In genomic region chr11:101070987-101071386, GRCm38 (mm10) we compare ENCODE assay signal across 9 mouse cellular contexts. TPM values are rescaled to one million over a fixed set of nuclear protein-coding genes. Genes with fewer than 3 reads are reported as not detected.
DNase-seq lines count a peak whose midpoint lies in the region; ATAC-seq lines count a peak whose summit lies in the region.
"Had no signal": no experiment of that assay in that cellular context is flagged by ENCODE, and none has a peak within 500 bp of the region (broad histone marks: within the 10 kb centered on the region; RNA-seq: fewer than 3 reads in every experiment).

No protein-coding gene starts in this region.

- 0 out of 2 replicates have a peak, but pooled peaks cover 7% of the 10 kb centered on the region for H3K27me3 ChIP-seq in kidney, embryonic 14.5 days (ENCODE audit: control insufficient read depth, insufficient read depth, low read length)
- peaks cover 55% of the 10 kb centered on the region for H3K27me3 ChIP-seq in embryonic facial prominence, embryonic 10.5 days (replicated peaks; ENCODE audit: low read depth, poor library complexity, severe bottlenecking)
- no peaks in the 10 kb centered on the region for H3K27me3 ChIP-seq in forebrain, embryonic 15.5 days

- DNase-seq in kidney, postnatal 14 days: no peak
- DNase-seq in embryonic facial prominence, embryonic 10.5 days (ENCODE audit: low spot score): no peak
- DNase-seq in B cell, adult 2 months: no peak
- DNase-seq in layer of hippocampus, adult 11-12 months (ENCODE audit: low spot score): no peak

- peaks cover 17% of the 10 kb centered on the region; the same call in 1 of the 2 replicates for H3K79me2 ChIP-seq in macrophage (ENCODE audit: inconsistent target)

- H3K27ac ChIP-seq in kidney, embryonic 14.5 days (ENCODE audit: low read depth, low read length): no peak overlapping the region
- H3K27ac ChIP-seq in embryonic facial prominence, embryonic 10.5 days (replicated peaks): no peak overlapping the region
- 0 out of 2 replicates have a peak overlapping the region, but pooled peaks have one; percentile 64 for H3K27ac ChIP-seq in forebrain, embryonic 15.5 days (replicated peaks)
- H3K27ac ChIP-seq in macrophage: peak overlapping the region; percentile 65

- no peak overlapping the region for H3K9ac ChIP-seq in kidney, embryonic 14.5 days (ENCODE audit: low read depth, low read length)
- H3K9ac ChIP-seq in forebrain, embryonic 15.5 days (replicated peaks): no peak overlapping the region

- 0 out of 2 replicates have a peak, but pooled peaks cover 4% of the 10 kb centered on the region for H3K4me1 ChIP-seq in kidney, embryonic 14.5 days (ENCODE audit: control insufficient read depth, insufficient read depth, low read length)
- peaks cover 25% of the 10 kb centered on the region for H3K4me1 ChIP-seq in embryonic facial prominence, embryonic 10.5 days
- H3K4me1 ChIP-seq in forebrain, embryonic 15.5 days: peaks cover 28% of the 10 kb centered on the region

- H3K4me2 ChIP-seq in kidney, embryonic 14.5 days (replicated peaks; ENCODE audit: low read depth, low read length): peak overlapping the region; percentile 92; the same call in 1 of the 2 replicates
- H3K4me2 ChIP-seq in forebrain, embryonic 15.5 days (replicated peaks): peak overlapping the region; percentile 91

- ATAC-seq in kidney, embryonic 14.5 days (ENCODE audit: low FRiP score, low TSS enrichment): no peak
- no peak for ATAC-seq in forebrain, embryonic 15.5 days (replicated peaks)
- no peak for ATAC-seq in inflammation-experienced regulatory T-cells, adult 6 months

- H3K4me3 ChIP-seq in kidney, embryonic 14.5 days (ENCODE audit: low read length): no peak overlapping the region
- peak overlapping the region; percentile 89 for H3K4me3 ChIP-seq in embryonic facial prominence, embryonic 10.5 days
- peak overlapping the region; percentile 77 for H3K4me3 ChIP-seq in forebrain, embryonic 15.5 days
- H3K4me3 ChIP-seq in macrophage (ENCODE audit: inconsistent target): peak overlapping the region; percentile 70

- 81% methylated on average over 6 of the region's 6 CpGs for WGBS in kidney, embryonic 14.5 days
- WGBS in embryonic facial prominence, embryonic 10.5 days: 73% methylated on average over 6 of the region's 6 CpGs
- 70% methylated on average over 6 of the region's 6 CpGs for WGBS in forebrain, embryonic 15.5 days
- WGBS in macrophage (ENCODE audit: missing documents): 83% methylated on average over 6 of the region's 6 CpGs

- no peaks in the 10 kb centered on the region for H3K36me3 ChIP-seq in kidney, embryonic 14.5 days (ENCODE audit: control insufficient read depth, insufficient read depth, low read length)
- no peaks in the 10 kb centered on the region for H3K36me3 ChIP-seq in embryonic facial prominence, embryonic 10.5 days (replicated peaks)
- H3K36me3 ChIP-seq in forebrain, embryonic 15.5 days: no peaks in the 10 kb centered on the region
- peaks cover 37% of the 10 kb centered on the region; the same call in 1 of the 2 replicates for H3K36me3 ChIP-seq in macrophage (ENCODE audit: inconsistent target)

- H3K9me3 ChIP-seq in kidney, embryonic 14.5 days (ENCODE audit: control insufficient read depth, low read length): no peaks in the 10 kb centered on the region
- no peaks in the 10 kb centered on the region for H3K9me3 ChIP-seq in embryonic facial prominence, embryonic 10.5 days
- no peaks in the 10 kb centered on the region for H3K9me3 ChIP-seq in forebrain, embryonic 15.5 days

RNA-seq across cellular contexts. Expression of gene Naglu, which starts 1.2 kb away (rescaled TPM):
- polyA plus RNA-seq in kidney, embryonic 14.5 days (2014; fragmentation: Nextera tagmentation; extraction: Ambion mirVana): 7.0 and 11.5 TPM in 2 replicates
- polyA plus RNA-seq in embryonic facial prominence, embryonic 10.5 days (2016; fragmentation: Nextera tagmentation; extraction: Ambion mirVana): 7.4 and 8.9 TPM in 2 replicates
- polyA plus RNA-seq in forebrain, embryonic 15.5 days (2015; fragmentation: Nextera tagmentation; extraction: Ambion mirVana): 7.9 and 8.1 TPM in 2 replicates
- total RNA-seq in macrophage (2018; cell fraction: chromatin; rRNA removed): 10 to 100 TPM in 25 of 26 experiments, 1 to 10 TPM in 1; 8.9 to 64.4 (median 19.4) TPM
- total RNA-seq in macrophage (2018; cell fraction: cytosol; rRNA removed): 100 to 1,000 TPM in 24 of 26 experiments, 10 to 100 TPM in 2; 92.9 to 248 (median 144) TPM
- total RNA-seq in macrophage (2018; cell fraction: nucleus; rRNA removed): 100 to 1,000 TPM in 25 of 26 experiments, 10 to 100 TPM in 1; 38.7 to 225 (median 159) TPM
- polyA plus RNA-seq in macrophage (2018): 71.6 to 194 TPM (median 117 TPM) in 3 replicates
- polyA plus RNA-seq in inflammation-experienced regulatory T-cells, adult 6 months (2017; shearing (Covaris generic)): 1 to 10 TPM; 4.4 to 7.3 (median 5.7) TPM

RNA-seq across cellular contexts. Expression of gene Hsd17b1, which starts 7.2 kb away (rescaled TPM):
- polyA plus RNA-seq in kidney, embryonic 14.5 days (2014; fragmentation: Nextera tagmentation; extraction: Ambion mirVana): 0.16 TPM in 1 of 2 replicates, not detected in the other
- polyA plus RNA-seq in embryonic facial prominence, embryonic 10.5 days (2016; fragmentation: Nextera tagmentation; extraction: Ambion mirVana): 0.21 TPM in 1 of 2 replicates, not detected in the other
- polyA plus RNA-seq in forebrain, embryonic 15.5 days (2015; fragmentation: Nextera tagmentation; extraction: Ambion mirVana): 0.17 and 0.27 TPM in 2 replicates
- 1 to 10 TPM in 14 of 26 experiments, under 1 TPM in 6, not detected in 6; 0.59 to 8.6 (median 1.9) TPM for total RNA-seq in macrophage (2018; cell fraction: chromatin; rRNA removed)
- total RNA-seq in macrophage (2018; cell fraction: cytosol; rRNA removed): under 1 TPM in 20 of 26 experiments, not detected in 6; 0.09 to 0.73 (median 0.22) TPM
- 1 to 10 TPM in 15 of 26 experiments, under 1 TPM in 7, not detected in 4; 0.48 to 6.4 (median 1.6) TPM for total RNA-seq in macrophage (2018; cell fraction: nucleus; rRNA removed)
- 0.22 to 0.84 TPM (median 0.32 TPM) in 3 replicates for polyA plus RNA-seq in macrophage (2018)
- under 1 TPM in 1 of 3 experiments, not detected in 2; 0.26 TPM for polyA plus RNA-seq in inflammation-experienced regulatory T-cells, adult 6 months (2017; shearing (Covaris generic))
- total RNA-seq: MEL had no signal

RNA-seq across cellular contexts. Expression of gene Coasy, which starts 11.4 kb away (rescaled TPM):
- 42.0 and 44.9 TPM in 2 replicates for polyA plus RNA-seq in kidney, embryonic 14.5 days (2014; fragmentation: Nextera tagmentation; extraction: Ambion mirVana)
- polyA plus RNA-seq in embryonic facial prominence, embryonic 10.5 days (2016; fragmentation: Nextera tagmentation; extraction: Ambion mirVana): 48.7 and 51.1 TPM in 2 replicates
- 47.8 and 52.7 TPM in 2 replicates for polyA plus RNA-seq in forebrain, embryonic 15.5 days (2015; fragmentation: Nextera tagmentation; extraction: Ambion mirVana)
- total RNA-seq in macrophage (2018; cell fraction: chromatin; rRNA removed): 10 to 100 TPM in 17 of 26 experiments, 1 to 10 TPM in 9; 2.1 to 38.3 (median 14.5) TPM
- total RNA-seq in macrophage (2018; cell fraction: cytosol; rRNA removed): 10 to 100 TPM; 10.3 to 24.7 (median 18.6) TPM
- total RNA-seq in macrophage (2018; cell fraction: nucleus; rRNA removed): 10 to 100 TPM in 18 of 26 experiments, 1 to 10 TPM in 8; 4.7 to 27.9 (median 13.6) TPM
- 18.6 to 23.1 TPM (median 19.3 TPM) in 3 replicates for polyA plus RNA-seq in macrophage (2018)
- 10 to 100 TPM; 16.5 to 21.0 (median 18.2) TPM for polyA plus RNA-seq in inflammation-experienced regulatory T-cells, adult 6 months (2017; shearing (Covaris generic))

RNA-seq across cellular contexts. Expression of gene Mlx, which starts 16.1 kb away (rescaled TPM):
- polyA plus RNA-seq in kidney, embryonic 14.5 days (2014; fragmentation: Nextera tagmentation; extraction: Ambion mirVana): 39.7 and 48.7 TPM in 2 replicates
- polyA plus RNA-seq in embryonic facial prominence, embryonic 10.5 days (2016; fragmentation: Nextera tagmentation; extraction: Ambion mirVana): 40.6 and 41.0 TPM in 2 replicates
- 92.9 and 96.5 TPM in 2 replicates for polyA plus RNA-seq in forebrain, embryonic 15.5 days (2015; fragmentation: Nextera tagmentation; extraction: Ambion mirVana)
- 10 to 100 TPM in 14 of 26 experiments, 1 to 10 TPM in 12; 1.7 to 29.3 (median 11.5) TPM for total RNA-seq in macrophage (2018; cell fraction: chromatin; rRNA removed)
- 10 to 100 TPM; 22.4 to 58.9 (median 42.9) TPM for total RNA-seq in macrophage (2018; cell fraction: cytosol; rRNA removed)
- total RNA-seq in macrophage (2018; cell fraction: nucleus; rRNA removed): 10 to 100 TPM in 21 of 26 experiments, 1 to 10 TPM in 5; 6.4 to 56.4 (median 22.1) TPM
- polyA plus RNA-seq in macrophage (2018): 33.1 to 44.4 TPM (median 37.3 TPM) in 3 replicates
- 10 to 100 TPM; 61.9 to 74.3 (median 66.5) TPM for polyA plus RNA-seq in inflammation-experienced regulatory T-cells, adult 6 months (2017; shearing (Covaris generic))

RNA-seq across cellular contexts. Expression of gene Psmc3ip, which starts 24.2 kb away (rescaled TPM):
- polyA plus RNA-seq in kidney, embryonic 14.5 days (2014; fragmentation: Nextera tagmentation; extraction: Ambion mirVana): 52.0 and 61.8 TPM in 2 replicates
- 69.5 and 72.3 TPM in 2 replicates for polyA plus RNA-seq in embryonic facial prominence, embryonic 10.5 days (2016; fragmentation: Nextera tagmentation; extraction: Ambion mirVana)
- 40.5 and 45.0 TPM in 2 replicates for polyA plus RNA-seq in forebrain, embryonic 15.5 days (2015; fragmentation: Nextera tagmentation; extraction: Ambion mirVana)
- 1 to 10 TPM in 19 of 26 experiments, under 1 TPM in 5, not detected in 2; 0.49 to 4.5 (median 2.4) TPM for total RNA-seq in macrophage (2018; cell fraction: chromatin; rRNA removed)
- total RNA-seq in macrophage (2018; cell fraction: cytosol; rRNA removed): 1 to 10 TPM in 22 of 26 experiments, under 1 TPM in 4; 0.62 to 3.1 (median 1.5) TPM
- 1 to 10 TPM in 11 of 26 experiments, under 1 TPM in 11, not detected in 4; 0.49 to 9.9 (median 1.0) TPM for total RNA-seq in macrophage (2018; cell fraction: nucleus; rRNA removed)
- 0.90 to 14.7 TPM (median 3.7 TPM) in 3 replicates for polyA plus RNA-seq in macrophage (2018)
- polyA plus RNA-seq in inflammation-experienced regulatory T-cells, adult 6 months (2017; shearing (Covaris generic)): 10 to 100 TPM in 1 of 3 experiments, 1 to 10 TPM in 2; 7.7 to 19.7 (median 10.0) TPM

Comparison
In these comparisons a context has a peak if more than half of its experiments do, and no peak if none do; other contexts are left out.
1. H3K27ac ChIP-seq: peak in forebrain, embryonic 15.5 days (single experiment) and macrophage (single experiment); none in kidney, embryonic 14.5 days (single experiment) and embryonic facial prominence, embryonic 10.5 days (single experiment).